Mouse (Mus musculus): ENCODE results near the gene Fn1.
A peak's percentile ranks its signal among the peaks of the same experiment; 100 is the strongest.

Gene Fn1

DNA sequence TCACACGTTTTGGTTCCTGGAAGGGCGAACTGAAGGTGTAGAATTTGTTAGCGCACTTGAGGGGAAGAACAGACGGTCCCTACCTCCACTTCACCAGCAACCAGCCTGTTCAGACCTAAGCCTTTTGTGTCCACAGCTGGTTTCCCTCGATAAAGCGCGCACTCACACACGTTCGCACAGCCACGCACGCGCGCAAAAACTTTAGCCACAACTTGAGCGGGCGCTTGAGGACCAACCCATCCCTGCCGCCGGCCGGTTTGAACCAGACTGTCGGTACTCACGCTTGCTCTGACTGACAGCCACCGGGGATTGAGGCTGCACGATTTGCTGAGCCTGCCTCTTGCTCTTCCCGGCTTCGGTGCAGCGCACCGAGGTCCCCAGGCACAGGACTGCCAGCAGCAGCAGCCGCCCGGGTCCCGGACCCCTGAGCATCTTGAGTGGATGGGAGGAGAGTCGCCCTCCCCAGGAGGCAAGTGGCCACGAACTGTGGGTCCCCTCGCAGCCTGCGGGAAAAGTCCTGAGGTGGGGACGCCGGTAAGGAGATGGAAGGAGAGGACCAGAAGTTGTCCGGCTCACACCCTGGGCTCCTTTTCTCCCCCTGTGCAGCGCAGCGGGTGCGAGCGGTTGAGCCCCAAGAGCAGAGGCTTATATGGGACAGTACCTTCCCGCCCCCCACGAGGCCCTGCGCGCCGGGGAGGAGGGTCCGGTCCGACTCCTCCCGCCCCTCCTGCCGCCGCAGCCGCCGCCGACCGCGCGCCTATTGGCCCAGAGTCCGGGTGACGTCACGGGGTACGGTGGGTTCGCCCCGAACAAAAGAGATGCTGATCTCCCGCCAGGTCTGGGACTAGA lies at the start of gene Fn1:
Gene Fn1, minus strand, starts transcription at position 650 of the 849 bp plus-strand sequence.
- peak; percentile 67 to 70 for DNase-seq

DNA sequence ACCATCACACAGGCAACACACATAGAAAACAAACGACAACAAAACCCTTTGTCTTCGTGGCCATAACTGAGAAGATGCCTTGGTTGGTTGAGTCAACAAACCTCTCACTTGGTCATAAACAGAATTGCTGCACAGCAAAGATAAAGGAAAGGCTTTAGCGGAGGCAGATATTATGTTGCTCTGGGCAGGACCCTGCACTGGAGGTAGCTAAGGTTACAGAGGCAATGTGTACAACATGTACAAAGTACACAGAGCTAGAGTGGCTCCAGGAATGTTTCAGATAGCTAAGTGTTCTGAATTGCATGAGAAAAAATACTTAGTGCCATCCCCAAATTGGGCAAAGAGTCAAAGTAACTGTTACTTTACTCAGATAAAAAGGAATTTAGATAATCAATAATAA lies 43.1 kb upstream of the Fn1 start:
- DNase-seq, result no peak

DNA sequence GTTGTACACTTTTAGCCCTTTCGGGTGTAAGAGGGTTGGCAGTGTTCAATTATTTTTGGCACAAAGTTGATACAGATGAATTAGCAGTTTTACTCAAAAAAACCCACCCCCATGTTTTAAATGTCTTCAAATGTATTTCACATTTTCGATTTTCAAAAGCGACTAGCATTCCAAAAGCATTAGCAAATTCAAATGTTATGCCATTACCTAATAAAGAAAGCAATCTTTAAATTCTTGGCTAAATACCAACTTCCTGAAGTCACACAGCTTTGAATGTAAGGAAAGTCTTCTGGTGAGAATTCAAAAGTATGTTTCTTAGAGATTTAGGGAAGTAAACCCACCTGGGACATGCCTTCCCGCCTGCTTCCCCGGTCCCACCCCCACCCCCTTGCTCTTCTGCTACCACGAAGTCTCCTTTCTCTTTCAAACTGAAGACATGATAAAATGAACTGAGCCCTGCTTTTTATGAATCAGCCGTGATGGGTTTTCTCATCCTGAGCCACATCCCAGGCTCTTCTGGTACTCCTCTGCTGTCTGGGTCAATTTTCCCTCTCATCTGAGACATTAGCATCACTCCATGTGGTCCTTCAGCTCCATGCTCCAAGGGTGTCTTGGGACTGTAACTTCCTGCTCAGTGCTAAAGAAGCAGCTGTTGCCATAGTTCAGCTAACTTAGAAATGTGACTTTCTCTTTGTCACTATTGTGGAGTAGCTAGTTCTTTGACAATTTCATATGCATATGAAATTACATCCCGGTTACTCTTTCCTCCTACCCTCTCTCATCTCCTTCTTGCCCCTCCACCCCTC lies 38.7 kb upstream of the Fn1 start:
- no peak for DNase-seq

DNA sequence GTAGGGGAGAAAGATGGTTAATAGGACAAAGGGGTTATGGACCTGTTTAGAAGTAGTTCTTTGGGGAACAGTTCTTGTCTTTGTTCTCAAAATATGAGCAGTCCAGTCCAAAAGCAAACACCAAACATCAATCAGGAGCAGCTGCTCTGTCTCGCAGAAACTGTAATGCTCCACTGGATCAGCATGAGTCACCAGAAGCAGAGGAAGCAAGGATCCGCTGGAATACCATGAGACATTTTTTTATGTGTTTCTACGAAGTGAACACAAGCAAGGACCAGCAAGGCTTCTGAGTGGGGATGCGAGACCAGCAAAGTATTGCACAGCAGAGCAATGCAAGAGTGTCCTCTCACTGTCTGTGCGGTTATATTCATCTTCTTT lies 35.9 kb upstream of the Fn1 start:
- no peak for DNase-seq

DNA sequence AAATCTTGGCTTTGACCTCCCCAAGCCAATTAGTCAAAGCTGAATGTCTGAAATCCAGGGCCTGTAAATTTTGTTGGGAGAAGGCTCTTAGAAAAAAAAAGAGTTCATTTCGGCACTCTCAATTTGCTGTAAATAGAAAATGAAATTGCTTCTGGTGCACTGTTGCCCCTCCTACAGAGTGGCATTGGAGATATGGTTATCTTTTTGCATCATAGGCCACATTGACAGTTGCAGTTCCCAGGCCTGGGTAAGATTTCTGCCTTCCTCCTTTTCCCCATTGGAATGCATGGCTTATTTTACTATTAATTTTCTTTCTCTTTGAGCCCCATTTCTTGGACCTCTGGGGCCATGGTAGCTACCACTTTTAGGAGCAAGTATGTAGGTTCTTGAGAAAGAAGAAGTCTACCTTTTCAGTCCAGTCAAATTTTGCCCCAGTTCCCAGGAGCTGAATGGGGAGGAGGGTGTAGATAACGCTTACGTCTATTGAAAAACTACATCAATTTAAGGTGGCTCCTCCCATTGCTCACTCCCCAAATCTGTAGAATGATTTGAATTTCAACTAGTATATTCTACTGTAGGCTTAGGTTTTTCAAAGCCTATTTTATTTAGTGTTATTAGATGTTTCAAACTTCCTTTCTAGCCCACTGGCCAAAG lies 35.4 kb upstream of the Fn1 start:
- DNase-seq, result no peak

DNA sequence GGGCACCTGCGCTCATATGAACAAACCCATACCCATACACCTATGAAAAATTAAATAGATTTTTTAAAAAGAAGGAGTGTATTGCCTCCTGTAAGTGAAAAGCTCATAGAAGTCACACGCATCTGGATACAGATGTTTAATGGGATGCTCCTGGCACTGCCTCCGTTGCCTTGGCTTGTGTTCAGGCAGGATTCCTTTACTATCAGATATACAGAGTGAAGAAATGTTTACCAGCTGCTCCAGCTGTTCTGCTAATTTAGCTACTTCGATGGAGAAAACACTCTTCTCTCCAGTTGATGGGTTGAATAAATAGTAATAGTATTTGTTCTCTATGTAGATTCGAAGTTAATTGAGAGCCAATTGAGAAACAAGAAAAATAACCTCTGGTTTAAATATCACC lies 33.8 kb upstream of the Fn1 start:
- DNase-seq, result no peak

DNA sequence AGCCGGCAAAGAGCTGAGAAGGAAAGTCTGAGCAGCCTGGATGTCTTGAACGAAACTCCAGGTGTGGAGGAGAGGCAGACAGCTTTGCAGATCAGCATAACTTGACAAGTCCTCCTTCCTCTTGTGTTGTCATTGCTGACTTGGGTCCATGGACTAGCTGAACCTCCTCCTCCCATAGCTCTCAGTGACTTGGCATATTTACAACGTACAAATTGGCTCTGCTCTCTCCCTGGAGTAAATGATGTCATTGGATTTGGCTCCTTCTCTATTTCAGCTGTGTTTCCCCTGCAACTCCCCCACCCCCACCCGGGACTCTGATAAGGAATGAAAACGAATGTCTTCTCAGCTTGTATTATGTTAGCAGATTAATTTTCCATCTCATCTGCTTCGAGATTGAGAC lies 30.7 kb upstream of the Fn1 start:
- DNase-seq, result no peak

DNA sequence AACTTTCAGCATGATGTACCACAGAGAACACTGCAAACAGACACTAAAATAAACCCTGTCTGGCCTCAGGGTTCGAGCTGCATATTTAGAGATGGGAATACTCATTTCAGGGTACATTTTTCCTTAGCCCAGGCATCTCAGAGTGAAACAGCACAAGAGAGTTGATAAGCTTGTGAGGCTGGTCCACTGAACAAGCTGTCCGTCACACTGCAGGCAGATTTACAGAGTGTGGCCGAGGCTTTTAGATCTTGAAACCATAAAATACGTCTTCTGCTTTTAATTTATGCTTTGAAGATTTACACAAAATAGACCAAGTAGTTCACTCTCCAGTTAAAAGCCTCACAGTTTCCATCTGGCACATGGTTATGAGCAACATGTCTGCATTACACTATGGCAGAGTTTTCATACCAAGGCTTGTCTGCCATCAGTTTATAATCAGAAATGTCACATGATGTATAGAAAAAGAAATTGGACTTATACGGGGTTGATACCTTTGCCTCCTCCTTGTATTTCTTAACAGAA lies 29.3 kb upstream of the Fn1 start:
- no peak for DNase-seq

DNA sequence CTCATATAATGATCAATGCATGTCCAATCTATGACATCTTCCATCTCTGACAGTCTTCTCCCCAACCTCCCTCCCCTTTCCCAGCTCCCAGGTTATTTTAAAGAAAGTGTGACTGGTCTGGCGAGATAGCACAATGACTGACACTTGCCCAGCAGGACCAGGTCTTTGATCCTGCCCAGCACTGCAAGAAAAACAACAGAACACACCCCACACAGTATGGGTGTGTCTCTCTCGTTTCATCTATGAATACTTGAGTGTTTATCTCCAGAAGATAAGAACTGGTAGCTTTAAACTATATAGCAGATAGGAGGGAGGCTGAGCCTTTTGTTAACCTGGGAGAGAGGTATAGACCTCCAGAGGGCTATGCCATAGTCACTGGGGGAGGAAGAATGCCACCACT lies 28.3 kb upstream of the Fn1 start:
- DNase-seq, result no peak

DNA sequence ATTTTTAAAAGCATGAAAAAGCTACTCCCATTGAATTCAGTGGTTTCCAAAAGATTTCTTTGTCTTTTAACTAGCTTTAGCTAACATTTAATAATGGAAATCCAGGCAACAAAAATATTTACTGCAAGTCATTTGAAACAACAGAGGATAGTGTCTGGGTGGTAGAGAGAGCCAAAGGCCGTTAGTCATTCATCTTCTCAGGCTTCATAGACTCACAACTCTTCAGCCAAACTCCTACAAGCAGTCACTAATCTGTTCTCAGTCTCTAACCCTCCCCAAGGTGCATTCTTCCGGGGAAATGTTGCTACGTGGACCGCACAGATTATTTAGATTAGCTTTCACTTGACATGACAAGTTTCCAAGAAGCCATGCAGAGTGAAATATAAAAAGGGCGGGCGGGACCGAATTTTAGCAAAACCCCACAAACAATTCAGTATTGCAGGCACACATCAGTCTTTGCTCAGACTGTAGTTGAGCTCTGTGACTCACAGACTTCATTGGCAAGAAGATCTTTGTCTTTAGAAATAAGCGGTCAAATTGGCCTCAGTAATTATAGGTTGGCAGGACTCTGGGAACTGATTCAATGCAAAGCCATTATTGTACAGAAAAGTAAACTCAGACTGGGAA lies 27.2 kb upstream of the Fn1 start:
- DNase-seq, result no peak

DNA sequence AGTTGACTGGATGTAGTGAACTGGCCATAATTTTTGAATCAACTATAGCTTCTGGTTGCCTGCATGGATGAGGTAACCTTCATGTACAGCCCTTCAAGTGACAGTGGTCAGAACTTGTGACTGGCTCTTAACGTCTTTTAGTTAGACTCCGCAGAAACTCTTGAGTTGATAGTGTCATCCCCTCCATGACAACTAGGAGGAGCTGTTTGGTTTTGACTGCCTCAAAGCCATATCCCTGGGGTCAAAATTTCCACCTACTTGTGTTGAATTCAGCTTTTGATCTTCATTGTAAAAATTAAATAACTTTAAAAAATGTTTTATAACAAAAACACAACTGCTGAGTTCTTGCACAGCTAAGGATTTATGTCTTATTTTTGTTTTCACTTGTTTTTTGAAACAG lies 22.4 kb upstream of the Fn1 start:
- DNase-seq, result no peak

DNA sequence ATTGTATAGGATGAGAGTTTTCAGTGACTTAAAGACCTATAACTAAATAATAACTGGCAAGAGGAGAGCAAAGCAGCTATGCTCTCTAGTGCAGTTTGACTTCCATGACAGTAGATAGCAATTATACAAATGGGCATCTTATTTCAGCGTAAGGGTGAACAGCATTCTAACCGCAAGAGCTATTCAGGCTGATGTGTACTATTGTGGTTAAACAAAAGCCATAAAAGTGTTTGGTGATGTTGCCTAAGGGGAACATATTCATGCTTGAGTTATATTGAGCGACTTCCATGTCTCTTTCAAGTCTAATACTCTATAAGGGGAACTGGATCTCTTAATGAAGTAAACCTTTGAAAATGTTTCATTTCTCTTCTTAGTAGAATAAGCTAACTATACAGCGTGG lies 21.3 kb upstream of the Fn1 start:
- DNase-seq, result no peak

DNA sequence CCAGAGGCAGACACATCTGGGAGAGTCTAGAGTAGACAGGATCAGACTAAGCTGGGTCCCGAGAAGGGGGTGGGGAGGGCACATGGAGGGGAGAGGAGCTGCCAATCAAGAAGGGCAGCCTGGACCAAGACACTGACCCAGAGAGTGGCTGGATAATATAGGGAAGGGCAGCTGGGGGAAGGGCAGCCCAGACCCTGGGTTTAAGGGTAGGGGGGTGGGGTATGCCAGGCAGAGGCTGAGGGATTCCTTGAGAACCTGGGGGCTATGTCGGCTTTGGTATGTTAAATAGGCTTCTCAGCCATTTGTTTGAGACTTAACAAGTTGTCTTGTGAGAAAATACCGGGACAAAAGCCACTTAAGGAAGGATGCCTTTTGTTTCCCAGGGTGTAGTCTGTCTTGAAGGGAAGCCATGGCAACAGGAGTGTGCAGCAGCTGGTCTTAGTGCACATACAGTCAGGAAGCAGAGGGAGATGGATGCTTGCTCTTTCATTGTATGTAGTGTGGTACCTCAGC lies 20.5 kb upstream of the Fn1 start:
- DNase-seq, result no peak

DNA sequence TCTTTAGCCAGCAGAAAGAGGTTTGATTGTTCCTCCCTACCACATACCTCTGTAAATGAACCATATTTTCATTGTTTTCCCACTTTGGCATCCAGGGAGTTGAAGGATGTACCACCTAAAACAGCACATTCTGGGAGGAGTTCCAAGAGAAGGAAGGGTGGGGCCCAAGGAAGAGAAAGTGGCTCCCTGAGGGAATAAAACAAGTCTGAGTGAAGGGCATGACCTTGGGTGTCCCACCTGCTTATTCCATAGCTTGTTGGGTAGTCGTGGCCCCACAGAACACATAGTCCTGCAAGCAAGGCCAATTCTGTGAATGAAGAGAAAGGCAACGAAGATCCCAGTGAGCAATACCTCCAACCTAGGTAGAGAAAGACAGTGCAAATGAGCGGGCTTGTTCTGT lies 19.3 kb upstream of the Fn1 start:
- DNase-seq, result no peak

DNA sequence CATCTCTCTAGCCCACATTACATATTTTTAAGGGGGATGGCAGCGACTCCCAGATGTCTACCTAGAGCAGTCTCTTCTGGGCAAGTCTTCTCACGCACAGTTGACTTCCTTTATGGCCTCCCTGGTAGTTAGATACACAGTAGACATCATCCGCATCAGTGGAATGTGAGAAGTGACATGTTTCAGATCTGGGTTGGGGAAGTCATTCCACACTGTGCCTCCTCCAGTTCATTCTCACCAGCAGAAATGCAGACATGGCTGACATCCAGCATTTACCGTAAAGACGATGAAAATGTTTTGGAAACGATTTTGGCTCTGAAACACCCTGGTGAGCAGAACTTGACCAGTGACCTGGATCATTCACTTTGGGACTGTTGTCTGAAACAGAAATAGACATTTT lies 10.2 kb upstream of the Fn1 start:
- DNase-seq, result no peak

DNA sequence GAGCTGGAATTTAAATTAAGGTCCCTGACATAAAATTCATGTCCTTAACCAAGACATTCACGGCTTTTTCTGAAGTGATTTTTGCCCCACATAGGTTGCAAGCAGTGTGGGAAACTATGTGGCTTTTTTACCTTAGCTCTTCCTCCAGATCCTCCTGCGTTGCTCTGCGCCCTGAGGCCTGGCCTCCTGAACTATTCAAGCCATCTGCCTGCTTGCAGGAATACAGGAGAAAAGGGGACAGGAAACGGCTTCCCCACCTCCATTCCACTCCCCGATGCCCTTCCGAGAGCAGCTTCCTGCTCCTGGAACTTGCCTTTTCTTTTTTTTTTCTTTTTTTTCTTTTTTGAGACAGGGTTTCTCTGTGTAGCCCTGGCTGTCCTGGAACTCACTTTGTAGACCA lies 5.6 kb upstream of the Fn1 start:
- DNase-seq, result no peak

DNA sequence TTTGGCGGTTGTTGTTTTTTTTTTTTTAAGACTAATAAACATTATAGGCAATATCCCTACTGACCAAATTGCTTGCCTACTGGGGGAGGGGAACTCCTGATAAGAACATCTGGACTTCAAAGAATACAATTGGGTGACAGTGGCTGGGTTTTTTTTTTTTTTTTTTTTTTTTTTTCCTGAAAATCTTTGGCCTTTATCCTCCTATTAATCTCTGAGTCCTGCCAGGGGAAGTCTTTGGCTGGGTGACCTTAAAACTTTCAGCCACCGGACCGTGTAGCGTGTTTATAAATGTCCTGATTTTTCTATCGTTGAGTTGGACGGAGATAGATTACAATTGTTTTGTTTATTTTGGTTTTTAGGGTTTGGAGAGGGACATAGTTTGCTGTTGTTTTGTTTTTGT lies 3.3 kb upstream of the Fn1 start:
- no peak for DNase-seq

DNA sequence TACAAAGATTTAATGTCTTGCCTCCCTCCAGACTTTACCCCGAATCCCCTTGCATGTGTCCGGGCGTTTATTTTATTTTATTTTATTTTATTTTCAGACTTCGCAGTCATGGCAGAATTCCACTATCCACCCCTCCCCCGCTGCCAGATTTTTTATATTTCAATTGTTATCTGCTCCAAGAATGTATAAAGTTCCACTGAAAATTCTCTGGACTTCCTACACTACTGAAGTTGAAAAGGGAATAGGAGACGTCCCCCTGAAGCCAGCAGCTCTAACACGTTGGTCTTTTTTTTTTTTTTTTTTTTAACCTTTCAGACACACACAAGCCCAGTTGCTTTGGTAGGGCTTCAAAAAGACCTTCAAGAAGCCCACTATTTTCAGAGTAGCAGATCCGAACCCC lies 1.2 kb upstream of the Fn1 start:
- no peak for DNase-seq

DNA sequence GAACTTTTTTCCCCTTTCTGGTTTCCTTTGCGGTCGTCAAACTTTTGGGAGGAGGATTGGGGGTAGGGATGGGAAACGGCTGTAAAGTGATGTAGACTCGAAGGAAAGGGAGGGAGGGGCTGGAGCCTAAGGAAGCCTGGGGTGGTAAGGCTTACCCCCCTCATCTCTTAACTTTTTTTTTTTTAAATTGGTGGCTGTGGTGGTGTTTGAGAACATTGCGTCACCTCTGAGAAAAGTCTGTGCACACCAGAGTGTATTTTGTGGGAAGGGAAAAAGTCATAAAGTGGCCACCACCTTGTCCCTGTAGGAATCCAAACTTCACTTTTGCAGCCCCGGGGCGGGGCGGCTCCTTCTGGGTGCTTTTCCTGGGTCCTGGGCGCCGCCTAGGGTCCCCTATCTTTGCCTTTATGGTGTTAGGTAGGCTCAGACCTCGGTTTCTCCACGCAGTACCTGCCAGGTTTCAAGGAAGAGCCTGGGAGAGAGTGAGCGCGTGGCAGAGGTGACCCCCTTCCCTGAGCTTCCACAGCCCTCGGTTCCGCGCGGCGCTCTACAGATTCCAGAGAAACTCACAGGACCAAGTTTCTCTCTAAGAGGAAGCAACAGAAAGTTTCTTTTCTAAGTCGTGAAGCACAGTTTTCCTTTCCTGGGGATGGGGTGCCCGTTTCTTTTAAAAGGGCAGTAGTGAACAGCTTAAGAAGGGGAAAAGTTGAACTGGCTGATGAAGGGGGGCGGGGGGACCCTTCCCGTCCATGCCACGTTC lies 580 bp upstream of the Fn1 start:
- DNase-seq, result peak in 1 of 2 experiments; percentile 7

DNA sequence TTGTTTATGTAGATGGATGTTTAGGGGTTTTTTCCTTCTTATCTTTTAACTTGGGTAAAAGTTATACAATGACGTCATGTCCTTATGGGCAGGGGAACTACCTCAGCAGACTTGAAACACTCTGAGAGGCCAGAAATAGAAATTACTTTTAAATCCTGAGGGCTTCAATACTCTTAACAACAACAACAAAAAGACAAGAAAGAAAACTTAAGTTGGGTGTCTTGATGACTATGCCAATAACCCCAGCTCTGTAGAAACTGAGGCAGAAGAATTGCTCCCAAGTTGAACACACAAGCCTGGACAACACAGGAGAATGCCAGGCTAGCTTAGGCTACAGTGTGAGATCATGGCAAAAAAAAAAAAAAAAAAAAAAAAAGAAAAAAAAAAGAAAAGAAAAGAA lies 1.2 kb downstream of the Fn1 start:
- DNase-seq, result no peak

DNA sequence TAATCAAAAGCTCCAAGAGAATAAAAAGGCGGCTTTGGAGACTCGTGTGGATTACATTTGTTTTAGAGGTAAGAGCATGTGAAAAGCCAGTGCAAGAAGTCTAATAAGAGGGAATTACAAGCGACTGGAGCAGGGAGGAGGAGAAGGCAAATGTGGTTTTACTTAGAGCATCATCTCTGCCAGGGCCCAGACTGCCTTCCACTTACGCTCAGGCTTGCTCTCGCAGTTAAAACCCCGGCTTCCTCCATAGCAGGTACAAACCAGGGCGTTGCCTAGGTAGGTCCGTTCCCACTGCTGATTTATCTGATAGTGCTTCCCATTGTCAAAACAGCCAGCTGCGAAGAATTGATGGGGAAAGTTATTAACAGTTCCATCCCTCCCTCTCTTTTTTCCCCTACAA lies 1.7 kb downstream of the Fn1 start:
- DNase-seq, result no peak

DNA sequence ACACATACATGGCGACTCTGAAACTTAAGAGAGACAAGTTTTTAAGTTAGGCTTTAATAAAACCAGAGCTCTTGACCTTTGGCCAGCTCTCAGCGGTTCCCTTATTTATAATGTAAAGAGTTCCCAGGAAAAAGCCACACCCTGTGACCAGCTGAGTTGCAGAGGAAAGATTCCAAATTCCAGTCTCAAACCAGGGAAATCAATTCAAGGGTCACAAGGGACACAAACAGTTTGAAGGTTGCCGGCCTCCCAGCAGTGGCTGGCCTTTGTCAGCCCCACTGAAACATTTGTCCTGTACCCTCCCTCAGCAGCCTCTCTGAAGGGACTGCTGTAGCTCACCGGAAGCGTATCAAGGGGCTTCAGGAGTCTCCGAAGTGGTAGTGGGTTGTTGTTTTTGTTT lies 2.3 kb downstream of the Fn1 start:
- DNase-seq, result no peak
